Mouse (Mus musculus): ENCODE data around the gene Daam1. TPM values are rescaled to one million over a fixed set of nuclear protein-coding genes. Genes with fewer than 3 reads are reported as not detected.

Daam1 gene
- polyA plus RNA-seq, 1 experiment from 2014 or later, result 41.2 TPM

Other genes starting within 250 kb of the Daam1 start
- 7.3 and 9.4 TPM in 2 replicates for gene Gpr135, start 240.0 kb downstream of the Daam1 start, polyA plus RNA-seq (2014; fragmentation: Nextera tagmentation; extraction: Ambion mirVana)

Data from hindbrain, embryonic 14.5 days (tissue).